Mouse (Mus musculus): ENCODE data around the gene Bag1. TPM values are rescaled to one million over a fixed set of nuclear protein-coding genes. Genes with fewer than 3 reads are reported as not detected.

The Bag1 gene
- polyA plus RNA-seq, 1 experiment: 555 TPM

DNA sequence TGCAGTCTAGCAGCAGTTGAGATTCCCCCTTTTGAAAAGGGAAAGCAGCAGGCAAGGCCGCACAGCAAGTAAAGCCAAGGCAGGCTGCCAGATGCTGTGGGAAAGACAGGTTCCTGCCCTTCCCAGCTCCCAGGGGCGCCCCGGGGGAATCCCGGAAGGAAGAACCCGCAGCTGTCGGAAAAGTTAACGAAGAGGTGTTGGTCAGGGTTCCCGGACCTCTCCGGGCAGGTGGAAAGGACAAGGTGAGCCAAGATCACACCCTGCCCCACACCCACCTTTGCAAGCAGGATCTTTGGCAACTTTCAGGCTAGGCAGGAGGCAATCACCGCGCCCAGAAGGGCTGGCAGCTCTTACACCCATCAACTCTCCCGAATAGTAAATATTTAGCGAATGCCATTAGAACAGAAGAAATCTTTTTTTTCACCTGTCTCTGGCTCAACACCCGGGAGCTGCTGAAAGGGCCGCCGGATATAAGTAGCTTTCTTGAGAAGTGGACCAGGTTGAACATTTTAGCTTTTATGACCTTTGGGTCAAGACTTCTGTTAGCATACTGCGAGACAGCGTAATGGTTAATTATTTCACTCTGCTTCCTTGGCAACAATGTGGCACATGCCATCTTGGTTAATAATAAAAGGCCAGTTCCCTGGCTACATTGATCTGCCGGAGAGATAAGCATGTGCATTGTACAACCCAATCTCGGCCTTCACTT lies 39.7 kb downstream of the Bag1 start:
- no peak for TF ChIP-seq GATA1 (IDR thresholded peaks at IDR 0.05; ENCODE audit: low read length)

DNA sequence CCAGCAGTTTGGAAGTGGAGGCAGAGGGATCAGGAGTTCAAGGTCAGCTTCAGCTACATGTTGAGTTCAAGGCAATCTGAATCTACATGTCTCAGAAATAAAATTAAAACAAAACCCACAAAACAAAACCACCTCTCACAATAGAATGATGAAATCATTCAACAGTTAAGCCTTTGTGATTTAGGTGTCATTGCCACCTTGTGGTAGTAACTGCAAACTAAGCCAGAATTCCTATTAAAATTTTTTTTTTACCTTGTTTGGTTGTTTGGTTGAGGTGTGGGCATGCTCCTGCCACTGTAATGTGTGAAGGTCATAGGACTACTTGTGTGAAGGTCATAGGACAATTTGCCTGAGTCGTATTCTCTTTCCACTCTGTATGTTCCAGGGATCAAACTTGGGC lies 41.8 kb downstream of the Bag1 start:
- no peak for TF ChIP-seq GATA1 (IDR thresholded peaks at IDR 0.05; ENCODE audit: low read length)

DNA sequence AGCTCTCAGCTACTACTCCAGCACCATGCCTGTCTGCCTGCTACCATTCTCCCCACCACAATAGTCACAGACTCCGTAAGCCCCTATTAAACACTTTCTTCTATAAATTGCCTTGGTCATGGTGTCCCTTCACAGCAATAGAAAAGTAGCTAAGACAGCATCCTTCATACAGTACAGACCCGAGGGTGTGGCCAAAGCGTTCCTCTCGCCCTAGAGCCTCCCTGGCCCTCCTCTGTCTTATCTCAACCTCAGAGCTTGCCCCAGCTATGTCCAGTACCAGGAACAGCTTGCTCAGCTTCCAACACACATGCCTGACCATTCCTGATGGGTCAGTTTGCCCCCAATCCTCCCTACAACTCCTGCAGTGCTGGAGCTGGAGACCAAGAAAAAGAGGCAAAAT lies 47.5 kb downstream of the Bag1 start:
- no peak for TF ChIP-seq GATA1 (IDR thresholded peaks at IDR 0.05; ENCODE audit: low read length)

DNA sequence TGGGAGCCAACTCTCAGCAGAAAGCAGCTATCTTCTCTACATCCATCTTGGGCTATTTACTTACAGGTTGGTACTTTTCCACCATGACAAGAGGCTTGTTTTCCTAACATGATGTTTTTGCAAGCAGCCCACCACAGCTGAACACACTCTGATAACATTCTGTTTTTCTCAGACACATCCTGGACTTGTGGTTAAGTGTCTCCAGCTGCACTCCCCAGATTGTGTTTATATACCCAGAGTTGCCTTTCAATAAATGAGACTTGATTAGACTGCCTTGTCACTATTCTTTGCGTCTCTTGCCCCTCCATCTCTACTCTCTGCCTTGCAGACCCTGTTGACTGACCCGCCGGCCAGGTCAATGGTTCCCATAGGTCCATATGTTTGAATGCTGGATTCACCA lies 48.0 kb downstream of the Bag1 start:
- TF ChIP-seq GATA1 (IDR thresholded peaks at IDR 0.05; ENCODE audit: low read length): no peak

DNA sequence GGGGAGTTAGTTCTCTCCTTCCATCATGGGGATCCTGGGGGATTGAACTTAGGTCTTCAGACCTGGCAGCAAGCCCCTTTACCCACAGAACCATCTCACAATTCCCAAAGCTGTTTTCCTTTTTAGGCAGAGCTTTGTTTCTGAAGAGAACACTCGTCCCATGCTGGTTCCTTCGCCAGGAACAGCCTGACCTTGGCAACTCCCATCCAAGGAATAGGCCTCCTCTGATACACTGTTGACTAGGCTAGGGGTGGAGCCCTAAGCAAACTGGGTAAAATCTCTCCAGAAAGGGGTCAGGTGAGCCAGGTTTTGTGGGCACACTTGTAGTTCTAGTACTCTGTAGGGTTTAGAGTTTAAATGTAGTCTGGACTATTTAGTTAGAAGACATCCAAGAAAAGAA lies 48.8 kb downstream of the Bag1 start:
- TF ChIP-seq GATA1 (IDR thresholded peaks at IDR 0.05; ENCODE audit: low read length): no peak

DNA sequence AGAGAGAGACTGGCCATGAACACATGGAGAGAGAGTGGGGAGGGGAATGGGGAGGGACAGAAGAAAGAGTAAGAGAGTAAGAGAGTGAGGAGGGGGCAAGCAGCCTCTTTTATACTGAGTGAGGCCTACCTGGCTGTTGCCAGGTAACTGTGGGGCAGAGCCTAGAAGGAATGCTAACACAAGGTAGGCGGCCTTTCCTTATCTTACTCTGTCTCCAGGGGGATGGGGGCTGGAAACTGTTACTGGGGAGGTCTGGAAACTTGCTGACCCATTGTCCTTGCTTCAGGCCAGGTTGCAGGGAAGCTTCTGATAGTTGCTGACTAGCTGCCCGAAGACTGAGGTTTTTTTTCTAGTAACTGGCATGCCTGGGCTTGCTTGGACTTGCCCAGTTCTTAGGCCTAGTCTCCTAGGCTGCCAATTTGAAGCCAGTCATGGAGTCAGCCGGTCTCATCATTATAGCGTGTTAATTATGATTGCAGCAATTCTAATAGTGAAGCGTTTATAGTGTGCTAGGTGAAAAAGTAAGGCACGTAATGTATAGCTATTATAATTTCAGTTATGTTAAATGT lies 49.5 kb downstream of the Bag1 start:
- TF ChIP-seq GATA1 (IDR thresholded peaks at IDR 0.05; ENCODE audit: low read length): no peak

DNA sequence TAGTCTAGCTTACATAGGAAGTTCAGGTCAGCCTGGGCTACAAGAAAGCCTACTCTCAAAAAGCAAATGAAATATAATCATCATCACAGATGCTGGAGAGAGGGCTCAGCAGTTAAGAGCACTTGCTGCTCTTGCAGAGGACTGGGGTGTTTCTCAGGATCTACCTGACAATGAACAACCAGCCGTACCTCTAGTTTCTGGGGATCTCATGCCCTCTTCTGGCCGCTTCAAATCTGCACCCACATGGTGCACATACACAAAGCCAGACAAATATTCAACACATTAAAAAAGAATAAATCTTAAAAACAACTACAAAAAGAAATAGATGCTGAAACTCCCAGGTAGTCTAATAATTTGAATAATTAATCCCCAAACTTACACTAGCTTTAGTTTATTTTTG lies 52.4 kb downstream of the Bag1 start:
- no peak for TF ChIP-seq GATA1 (IDR thresholded peaks at IDR 0.05; ENCODE audit: low read length)

DNA sequence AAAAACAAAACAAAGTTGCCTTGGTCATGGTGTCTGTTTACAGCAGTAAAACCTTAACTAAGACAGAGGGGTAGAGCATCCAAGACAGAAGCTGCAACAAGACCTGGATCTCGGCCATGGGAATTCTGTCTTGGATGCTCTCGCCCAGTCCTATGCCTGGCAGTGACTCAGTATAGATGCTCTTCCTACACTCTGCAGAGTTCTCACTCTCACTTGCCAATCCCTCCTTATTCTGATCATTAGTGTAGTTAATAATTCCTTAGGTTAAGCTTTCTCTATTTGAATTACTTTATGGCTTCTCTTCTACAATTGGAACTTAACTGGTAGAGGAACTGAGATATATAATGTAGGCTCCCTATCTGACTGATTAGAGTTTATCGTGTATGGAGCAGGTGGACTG lies 53.0 kb downstream of the Bag1 start:
- TF ChIP-seq GATA1 (IDR thresholded peaks at IDR 0.05; ENCODE audit: low read length): no peak

DNA sequence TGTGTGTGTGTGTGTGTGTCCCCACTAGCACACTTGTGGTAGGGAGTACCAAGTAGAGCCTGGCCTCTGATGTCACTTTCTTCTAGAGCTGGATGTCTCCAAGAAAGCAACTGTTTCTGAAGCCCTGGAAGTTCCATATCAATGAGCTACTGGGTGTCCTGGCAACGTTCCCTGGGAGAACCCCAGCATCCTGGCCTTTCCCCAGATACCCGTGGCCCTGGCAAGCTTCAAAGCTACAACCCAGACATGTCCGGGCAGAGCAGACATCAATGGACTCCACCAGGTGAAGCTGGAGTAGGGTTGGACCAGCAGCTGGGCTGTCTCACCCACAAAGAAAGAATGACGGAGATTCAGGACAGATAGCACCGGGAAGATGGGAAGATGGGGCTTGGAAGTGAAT lies 56.9 kb downstream of the Bag1 start:
- no peak for TF ChIP-seq GATA1 (IDR thresholded peaks at IDR 0.05; ENCODE audit: low read length)

DNA sequence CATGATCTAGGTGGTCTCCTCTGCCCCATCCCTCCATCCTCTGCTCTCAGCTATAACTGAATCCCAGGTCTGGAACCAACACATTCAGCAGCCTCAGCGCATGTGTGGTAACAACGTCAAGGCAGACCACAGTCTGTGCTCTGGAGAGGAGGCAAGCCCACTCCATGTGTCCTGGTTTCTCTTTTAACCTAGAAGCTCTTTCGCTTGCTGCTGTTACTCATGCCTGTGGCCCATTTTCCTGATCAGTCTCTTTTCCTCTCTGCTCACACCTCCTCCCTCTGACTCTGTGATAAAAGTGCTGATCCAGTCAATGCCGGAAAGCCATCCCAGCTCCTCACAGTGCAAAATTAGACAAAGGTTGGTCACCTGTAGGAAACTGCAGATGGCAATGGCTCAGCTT lies 58.1 kb downstream of the Bag1 start:
- TF ChIP-seq GATA1 (IDR thresholded peaks at IDR 0.05; ENCODE audit: low read length): no peak

DNA sequence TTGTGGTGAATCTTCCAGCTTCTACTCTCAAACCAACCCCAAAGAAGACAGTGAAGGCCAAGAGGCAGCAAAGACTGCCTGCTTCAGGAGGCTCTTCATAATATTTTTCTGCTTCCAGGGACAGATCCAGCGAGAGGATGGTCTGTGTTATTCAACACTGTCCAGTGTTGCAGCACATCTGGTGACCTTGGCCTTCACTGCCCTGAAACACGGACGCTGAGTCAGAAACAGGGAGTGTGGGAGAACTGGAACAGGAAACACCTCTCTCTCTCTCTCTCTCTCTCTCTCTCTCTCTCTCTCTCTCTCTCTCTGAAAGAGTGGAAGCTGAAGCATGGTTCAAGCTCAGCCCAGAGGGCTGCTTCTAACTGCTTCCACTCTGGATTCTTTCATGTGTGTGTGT lies 58.8 kb downstream of the Bag1 start:
- no peak for TF ChIP-seq GATA1 (IDR thresholded peaks at IDR 0.05; ENCODE audit: low read length)

DNA sequence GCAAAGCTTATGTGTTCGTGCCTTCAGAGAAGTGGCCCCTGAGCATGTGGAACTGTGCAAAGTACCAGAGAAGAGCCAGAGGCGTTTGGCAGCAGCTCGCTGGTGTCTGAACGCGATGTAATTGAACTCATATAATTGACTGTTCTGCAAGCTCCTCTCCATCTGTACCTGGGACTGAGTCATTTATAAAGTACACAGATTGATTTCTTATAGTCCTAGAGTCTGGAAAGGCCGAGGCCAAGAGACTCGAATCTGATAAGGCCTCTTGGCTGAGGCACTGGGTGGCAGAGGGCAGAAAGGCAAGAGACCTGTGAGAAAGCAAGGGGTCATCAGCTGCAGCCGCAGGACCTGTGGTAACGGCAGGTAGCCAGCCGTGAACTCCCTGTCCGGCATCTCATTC lies 59.3 kb downstream of the Bag1 start:
- no peak for TF ChIP-seq GATA1 (IDR thresholded peaks at IDR 0.05; ENCODE audit: low read length)

Other genes with a start within 250 kb of the Bag1 start
- 1.5 and 6.5 TPM in 2 replicates for gene Aptx, start 245.1 kb downstream of the Bag1 start, polyA plus RNA-seq (2012)
- 172 and 264 TPM in 2 replicates for gene Dnaja1, start 226.1 kb downstream of the Bag1 start, polyA plus RNA-seq (2012)
- 5.9 and 6.2 TPM in 2 replicates for gene Smu1, start 190.4 kb downstream of the Bag1 start, polyA plus RNA-seq (2012)
- gene B4galt1, start 94.3 kb downstream of the Bag1 start, polyA plus RNA-seq (2012): 29.2 and 29.9 TPM in 2 replicates
- gene Spink4, start 28.2 kb downstream of the Bag1 start, polyA plus RNA-seq (2012): not detected in 2 replicates
- gene Chmp5, start 113 bp upstream of the Bag1 start, polyA plus RNA-seq (2012): 1.4 and 1.5 TPM in 2 replicates
- gene Nfx1, start 22.6 kb upstream of the Bag1 start, polyA plus RNA-seq (2012): 37.7 and 50.8 TPM in 2 replicates
- gene Aqp7, start 99.8 kb upstream of the Bag1 start, polyA plus RNA-seq (2012): not detected in 2 replicates
- gene Aqp3, start 149.9 kb upstream of the Bag1 start, polyA plus RNA-seq (2012): 2.9 and 4.0 TPM in 2 replicates
- 88.4 and 103 TPM in 2 replicates for gene Nol6, start 176.2 kb upstream of the Bag1 start, polyA plus RNA-seq (2012)
- gene Ube2r2, start 187.4 kb upstream of the Bag1 start, polyA plus RNA-seq (2012): 43.6 and 45.9 TPM in 2 replicates